Mouse (Mus musculus) midbrain, embryonic 10.5 days (tissue): ENCODE data around the gene Gm21992. TPM values are rescaled to one million over a fixed set of nuclear protein-coding genes. Genes with fewer than 3 reads are reported as not detected.
"Not testable (repeated sequence)": the region's sequence is repeated elsewhere in the genome, so short reads cannot be mapped to it uniquely, and the experiment has no call there.

Source experiments
- DNase-seq: peaks from one replicate; pipeline ENCODE4 v3.0.0-alpha.2; 2017; ENCODE audit warnings: low spot score
- H3K27ac ChIP-seq: fragments of 300-500 bp; sonication (generic); replicated peaks from 2 replicates; pipeline ENCODE4 v1.5.1; 2016; ENCODE audit warnings: mild to moderate bottlenecking
- H3K27me3 ChIP-seq: fragments of 300-500 bp; sonication (generic); 2 replicates; pipeline ENCODE4 v1.6.1; 2016; ENCODE audit warnings: low read depth, mild to moderate bottlenecking; ENCODE audit not compliant: poor library complexity, severe bottlenecking
- H3K36me3 ChIP-seq: fragments of 300-500 bp; sonication (generic); 2 replicates; pipeline ENCODE4 v1.6.1; 2016; ENCODE audit warnings: mild to moderate bottlenecking, moderate library complexity
- H3K4me1 ChIP-seq: fragments of 300-500 bp; sonication (generic); 2 replicates; pipeline ENCODE4 v1.6.1; 2016
- H3K4me3 ChIP-seq: fragments of 300-500 bp; sonication (generic); 2 replicates; pipeline ENCODE4 v1.5.1; 2016; ENCODE audit warnings: mild to moderate bottlenecking, moderate library complexity
- H3K9me3 ChIP-seq: fragments of 300-500 bp; sonication (generic); replicated peaks from 2 replicates; pipeline ENCODE4 v1.6.1; 2016; ENCODE audit warnings: mild to moderate bottlenecking
- WGBS: fragments of 180-500 bp; shearing (Covaris S2); methylation state at CpG from one replicate; pipeline ENCODE4 v1.1.7; 2016; 5-methylcytosine and 5-hydroxymethylcytosine counted together
- polyA plus RNA-seq: library from polyadenylated mRNA; unstranded; fragments of >200 nt; fragmentation: Nextera tagmentation; extraction: Ambion mirVana; gene quantifications from 2 replicates; pipeline ENCODE4 v1.2.1, GENCODE M21; 2016

The Gm21992 gene
- polyA plus RNA-seq, 1 experiment from 2014 or later = 35.3 TPM

GRCm38 (mm10) chr19:4762876-4763275, 48.5 kb downstream of the Gm21992 start:
- Histone ChIP-seq H3K9me3 (no peaks in the 10 kb centered on the region), H3K27me3 (no peaks in the 10 kb centered on the region), H3K4me1 (peaks cover 20% of the 10 kb centered on the region), H3K4me3 (no peak overlapping the region), H3K36me3 (peaks cover 95% of the 10 kb centered on the region), H3K27ac (no peak overlapping the region)
- DNase-seq = no peak
- 62% methylated on average over 1 of the region's 1 CpGs for WGBS

- not testable (repeated sequence) for H3K9me3 ChIP-seq, H3K27me3 ChIP-seq, H3K4me3 ChIP-seq, H3K27ac ChIP-seq, DNase-seq
- 89% methylated on average over 8 of the region's 8 CpGs for WGBS
- peaks cover 29% of the 10 kb centered on the region for H3K4me1 ChIP-seq
- H3K36me3 ChIP-seq = peaks cover 77% of the 10 kb centered on the region
These were observed 50.9 kb downstream of the Gm21992 start for GRCm38 (mm10) chr19:4760544-4760943.

GRCm38 (mm10) chr19:4756921-4757320, 54.5 kb downstream of the Gm21992 start:
- peaks cover 47% of the 10 kb centered on the region for H3K36me3 ChIP-seq
- H3K27me3 ChIP-seq = no peaks in the 10 kb centered on the region
- WGBS = 7% methylated on average over 9 of the region's 9 CpGs
- peak overlapping the region; percentile 76 for H3K4me3 ChIP-seq
- peaks cover 34% of the 10 kb centered on the region for H3K4me1 ChIP-seq
- peak overlapping the region; percentile 99 for H3K27ac ChIP-seq
- DNase-seq = no peak
- H3K9me3 ChIP-seq = no peaks in the 10 kb centered on the region

GRCm38 (mm10) chr19:4756193-4756911, 55.1 kb downstream of the Gm21992 start, which contains the start of gene Rbm4b:
Rbm4b (plus strand) TSS chr19:4756497.
- H3K27me3 ChIP-seq = no peaks in the 10 kb centered on the region
- DNase-seq = peak; percentile 99
- 0% methylated on average over 65 of the region's 65 CpGs for WGBS
- H3K36me3 ChIP-seq = peaks cover 47% of the 10 kb centered on the region
- peaks cover 34% of the 10 kb centered on the region for H3K4me1 ChIP-seq
- H3K9me3 ChIP-seq = no peaks in the 10 kb centered on the region
- H3K27ac ChIP-seq = peak within 1 kb of the TSS; percentile 99
- peak within 1 kb of the TSS; percentile 76 for H3K4me3 ChIP-seq

- no peaks in the 10 kb centered on the region for H3K9me3 ChIP-seq
- H3K4me3 ChIP-seq = peak overlapping the region; percentile 76
- peak overlapping the region; percentile 99 for H3K27ac ChIP-seq
- DNase-seq = peak; percentile 89
- H3K36me3 ChIP-seq = peaks cover 47% of the 10 kb centered on the region
- under 1% methylated on average over 10 of the region's 10 CpGs for whole genome bisulfite sequencing
- no peaks in the 10 kb centered on the region for H3K27me3 ChIP-seq
- peaks cover 34% of the 10 kb centered on the region for H3K4me1 ChIP-seq
These were observed 55.7 kb downstream of the Gm21992 start for GRCm38 (mm10) chr19:4755565-4756192.

GRCm38 (mm10) chr19:4749975-4750374, 61.4 kb downstream of the Gm21992 start:
- no peak overlapping the region for H3K4me3 ChIP-seq
- H3K27ac ChIP-seq = no peak overlapping the region
- no peaks in the 10 kb centered on the region for H3K9me3 ChIP-seq
- H3K27me3 ChIP-seq = no peaks in the 10 kb centered on the region
- WGBS = 87% methylated on average over 6 of the region's 6 CpGs
- no peak for DNase-seq
- H3K4me1 ChIP-seq = no peaks in the 10 kb centered on the region
- peaks cover 76% of the 10 kb centered on the region for H3K36me3 ChIP-seq

- DNase-seq = no peak
- Histone ChIP-seq H3K27me3 (no peaks in the 10 kb centered on the region), H3K4me3 (no peak overlapping the region), H3K27ac (no peak overlapping the region), H3K9me3 (no peaks in the 10 kb centered on the region), H3K36me3 (peaks cover 90% of the 10 kb centered on the region), H3K4me1 (no peaks in the 10 kb centered on the region)
- WGBS = 88% methylated on average over 10 of the region's 10 CpGs
These were observed 62.9 kb downstream of the Gm21992 start for GRCm38 (mm10) chr19:4748493-4748892.

- H3K9me3 ChIP-seq = no peaks in the 10 kb centered on the region
- H3K4me3 ChIP-seq = no peak overlapping the region
- WGBS = 87% methylated on average over 9 of the region's 9 CpGs
- H3K4me1 ChIP-seq = no peaks in the 10 kb centered on the region
- DNase-seq = no peak
- peaks cover 90% of the 10 kb centered on the region for H3K36me3 ChIP-seq
- H3K27me3 ChIP-seq = no peaks in the 10 kb centered on the region
- H3K27ac ChIP-seq = no peak overlapping the region
These were observed 63.6 kb downstream of the Gm21992 start for GRCm38 (mm10) chr19:4747631-4748312.

- no peaks in the 10 kb centered on the region for H3K9me3 ChIP-seq
- no peak overlapping the region for H3K4me3 ChIP-seq
- no peaks in the 10 kb centered on the region for H3K27me3 ChIP-seq
- H3K4me1 ChIP-seq = no peaks in the 10 kb centered on the region
- no peak overlapping the region for H3K27ac ChIP-seq
- peaks cover 91% of the 10 kb centered on the region for H3K36me3 ChIP-seq
- no peak for DNase-seq
- 88% methylated on average over 14 of the region's 14 CpGs for WGBS
These were observed 64.8 kb downstream of the Gm21992 start for GRCm38 (mm10) chr19:4746611-4747010.

- H3K4me1 ChIP-seq = no peaks in the 10 kb centered on the region
- peaks cover 91% of the 10 kb centered on the region for H3K36me3 ChIP-seq
- no peak overlapping the region for H3K4me3 ChIP-seq
- no peaks in the 10 kb centered on the region for H3K9me3 ChIP-seq
- no peak for DNase-seq
- no peaks in the 10 kb centered on the region for H3K27me3 ChIP-seq
- no peak overlapping the region for H3K27ac ChIP-seq
- 95% methylated on average over 10 of the region's 10 CpGs for whole genome bisulfite sequencing
These were observed 65.7 kb downstream of the Gm21992 start for GRCm38 (mm10) chr19:4745681-4746080.

GRCm38 (mm10) chr19:4745057-4745456, 66.4 kb downstream of the Gm21992 start:
- H3K27me3 ChIP-seq = no peaks in the 10 kb centered on the region
- no peak overlapping the region for H3K27ac ChIP-seq
- 88% methylated on average over 9 of the region's 9 CpGs for WGBS
- no peaks in the 10 kb centered on the region for H3K9me3 ChIP-seq
- H3K4me3 ChIP-seq = no peak overlapping the region
- peaks cover 91% of the 10 kb centered on the region for H3K36me3 ChIP-seq
- DNase-seq = no peak
- H3K4me1 ChIP-seq = no peaks in the 10 kb centered on the region

- Histone ChIP-seq H3K4me3 (no peak overlapping the region), H3K36me3 (peaks cover 91% of the 10 kb centered on the region), H3K27ac (no peak overlapping the region), H3K27me3 (no peaks in the 10 kb centered on the region), H3K9me3 (no peaks in the 10 kb centered on the region), H3K4me1 (no peaks in the 10 kb centered on the region)
- WGBS = 84% methylated on average over 14 of the region's 14 CpGs
- DNase-seq = no peak
These were observed 67.4 kb downstream of the Gm21992 start for GRCm38 (mm10) chr19:4744026-4744425.

GRCm38 (mm10) chr19:4743524-4743923, 67.9 kb downstream of the Gm21992 start:
- peaks cover 91% of the 10 kb centered on the region for H3K36me3 ChIP-seq
- H3K27me3 ChIP-seq = no peaks in the 10 kb centered on the region
- 41% methylated on average over 5 of the region's 5 CpGs for WGBS
- DNase-seq = no peak
- no peak overlapping the region for H3K4me3 ChIP-seq
- no peak overlapping the region for H3K27ac ChIP-seq
- no peaks in the 10 kb centered on the region for H3K4me1 ChIP-seq
- H3K9me3 ChIP-seq = no peaks in the 10 kb centered on the region
